In genomic region chr1:31097208-31097607, GRCm38 (mm10) we compare ENCODE assay signal across 8 mouse cellular contexts.
"Had no signal": no experiment of that assay in that cellular context is flagged by ENCODE, and none has a peak within 500 bp of the region (broad histone marks: within the 10 kb centered on the region; RNA-seq: fewer than 3 reads in every experiment).

No protein-coding gene starts in this region.

- DNase-seq: kidney, postnatal 14 days; left cerebral cortex, postnatal 4 days; lung, adult 2 months; lung, postnatal 36 days; right cerebral cortex, postnatal 25 days had no signal

- H3K4me1 ChIP-seq: midbrain, embryonic 13.5 days had no signal

- H3K4me3 ChIP-seq: midbrain, embryonic 13.5 days had no signal

- H3K27me3 ChIP-seq: midbrain, embryonic 13.5 days had no signal

- ATAC-seq: lung, postnatal 0 days; midbrain, embryonic 13.5 days had no signal

- H3K9me3 ChIP-seq: midbrain, embryonic 13.5 days had no signal

- H3K9ac ChIP-seq: liver, embryonic 14.5 days; midbrain, embryonic 13.5 days had no signal

- H3K4me2 ChIP-seq: midbrain, embryonic 13.5 days had no signal

- H3K36me3 ChIP-seq: midbrain, embryonic 13.5 days had no signal

- H3K27ac ChIP-seq: liver, embryonic 14.5 days; midbrain, embryonic 13.5 days had no signal
